Mouse (Mus musculus): ENCODE data around the gene Mmp15. TPM values are rescaled to one million over a fixed set of nuclear protein-coding genes. Genes with fewer than 3 reads are reported as not detected.

Mmp15 gene
- polyA plus RNA-seq, 1 experiment from 2014 or later = 35.2 TPM

- no peak for ATAC-seq (replicated peaks; ENCODE audit: insufficient number of reproducible peaks, insufficient read depth, low FRiP score, low read depth)
- H3K27me3 ChIP-seq = no peaks in the 10 kb centered on the region
- peaks cover 43% of the 10 kb centered on the region for H3K4me1 ChIP-seq (replicated peaks)
- H3K27ac ChIP-seq = no peak overlapping the region
- WGBS = 20% methylated on average over 8 of the region's 8 CpGs
- H3K9ac ChIP-seq = no peak overlapping the region
- H3K9me3 ChIP-seq (replicated peaks) = no peaks in the 10 kb centered on the region
- H3K4me2 ChIP-seq = no peak overlapping the region
- no peak overlapping the region for H3K4me3 ChIP-seq
- H3K36me3 ChIP-seq = peaks cover 37% of the 10 kb centered on the region; the same call in 1 of the 2 replicates
These were observed 5.2 kb upstream of the Mmp15 start for GRCm38 (mm10) chr8:95346643-95347545.

- WGBS = 80% methylated on average over 2 of the region's 2 CpGs
- no peaks in the 10 kb centered on the region for H3K9me3 ChIP-seq (replicated peaks)
- no peak for ATAC-seq (replicated peaks; ENCODE audit: insufficient number of reproducible peaks, insufficient read depth, low FRiP score, low read depth)
- 0 out of 2 replicates have a peak overlapping the region, but pooled peaks have one; percentile 4 for H3K4me2 ChIP-seq
- no peak overlapping the region for H3K9ac ChIP-seq
- H3K27ac ChIP-seq = peak overlapping the region; percentile 64
- H3K4me1 ChIP-seq (replicated peaks) = peaks cover 39% of the 10 kb centered on the region
- H3K27me3 ChIP-seq = no peaks in the 10 kb centered on the region
- no peak overlapping the region for H3K4me3 ChIP-seq
- peaks cover 26% of the 10 kb centered on the region; the same call in 1 of the 2 replicates for H3K36me3 ChIP-seq
These were observed 3.7 kb upstream of the Mmp15 start for GRCm38 (mm10) chr8:95348356-95348755.

- Histone ChIP-seq H3K36me3 (peaks cover 19% of the 10 kb centered on the region; the same call in 1 of the 2 replicates), H3K9ac (peak overlapping the region; percentile 18), H3K4me1 (replicated peaks) (peaks cover 45% of the 10 kb centered on the region), H3K9me3 (replicated peaks) (no peaks in the 10 kb centered on the region), H3K27me3 (no peaks in the 10 kb centered on the region), H3K27ac (peak overlapping the region; percentile 64), H3K4me3 (peak overlapping the region; percentile 23; the same call in 1 of the 2 replicates), H3K4me2 (peak overlapping the region; percentile 39)
- 27% methylated on average over 19 of the region's 19 CpGs for WGBS
- ATAC-seq (replicated peaks; ENCODE audit: insufficient number of reproducible peaks, insufficient read depth, low FRiP score, low read depth) = no peak
These were observed 3.0 kb upstream of the Mmp15 start for GRCm38 (mm10) chr8:95348811-95349630.

GRCm38 (mm10) chr8:95351461-95351860, 607 bp upstream of the Mmp15 start:
- 4% methylated on average over 15 of the region's 15 CpGs for WGBS
- H3K9ac ChIP-seq = peak overlapping the region; percentile 97
- H3K4me3 ChIP-seq = peak overlapping the region; percentile 90
- H3K27me3 ChIP-seq = no peaks in the 10 kb centered on the region
- peak overlapping the region; percentile 89 for H3K4me2 ChIP-seq
- peak overlapping the region; percentile 97 for H3K27ac ChIP-seq
- ATAC-seq (replicated peaks; ENCODE audit: insufficient number of reproducible peaks, insufficient read depth, low FRiP score, low read depth) = peak; percentile 43; the same call in 1 of the 2 replicates
- no peaks in the 10 kb centered on the region for H3K36me3 ChIP-seq
- H3K4me1 ChIP-seq (replicated peaks) = peaks cover 70% of the 10 kb centered on the region
- H3K9me3 ChIP-seq (replicated peaks) = no peaks in the 10 kb centered on the region

- peak; percentile 36 for ATAC-seq (replicated peaks; ENCODE audit: insufficient number of reproducible peaks, insufficient read depth, low FRiP score, low read depth)
- H3K4me3 ChIP-seq = peak overlapping the region; percentile 90
- 2% methylated on average over 62 of the region's 62 CpGs for WGBS
- no peaks in the 10 kb centered on the region for H3K27me3 ChIP-seq
- H3K9ac ChIP-seq = peak overlapping the region; percentile 97
- peak overlapping the region; percentile 89 for H3K4me2 ChIP-seq
- no peaks in the 10 kb centered on the region for H3K9me3 ChIP-seq (replicated peaks)
- H3K36me3 ChIP-seq = no peaks in the 10 kb centered on the region
- H3K27ac ChIP-seq = peak overlapping the region; percentile 97
- peaks cover 77% of the 10 kb centered on the region for H3K4me1 ChIP-seq (replicated peaks)
These were observed 1.1 kb downstream of the Mmp15 start for GRCm38 (mm10) chr8:95352871-95353866.

GRCm38 (mm10) chr8:95354606-95355005, 2.5 kb downstream of the Mmp15 start:
- Histone ChIP-seq H3K4me3 (peak overlapping the region; percentile 90), H3K9ac (peak overlapping the region; percentile 97), H3K27ac (peak overlapping the region; percentile 97), H3K9me3 (replicated peaks) (no peaks in the 10 kb centered on the region), H3K27me3 (no peaks in the 10 kb centered on the region), H3K4me1 (replicated peaks) (peaks cover 77% of the 10 kb centered on the region), H3K36me3 (no peaks in the 10 kb centered on the region), H3K4me2 (peak overlapping the region; percentile 89)
- ATAC-seq (replicated peaks; ENCODE audit: insufficient number of reproducible peaks, insufficient read depth, low FRiP score, low read depth) = no peak
- WGBS = 60% methylated on average over 2 of the region's 2 CpGs

- H3K9ac ChIP-seq = peak overlapping the region; percentile 34; the same call in 1 of the 2 replicates
- no peaks in the 10 kb centered on the region for H3K9me3 ChIP-seq (replicated peaks)
- peak overlapping the region; percentile 51 for H3K4me2 ChIP-seq
- ATAC-seq (replicated peaks; ENCODE audit: insufficient number of reproducible peaks, insufficient read depth, low FRiP score, low read depth) = peak; percentile 40; the same call in 1 of the 2 replicates
- no peaks in the 10 kb centered on the region for H3K27me3 ChIP-seq
- no peaks in the 10 kb centered on the region for H3K36me3 ChIP-seq
- peak overlapping the region; percentile 92 for H3K27ac ChIP-seq
- H3K4me1 ChIP-seq (replicated peaks) = peaks cover 93% of the 10 kb centered on the region
- WGBS = 12% methylated on average over 8 of the region's 8 CpGs
- no peak overlapping the region for H3K4me3 ChIP-seq
These were observed 6.7 kb downstream of the Mmp15 start for GRCm38 (mm10) chr8:95358550-95359411.

- H3K4me2 ChIP-seq = peak overlapping the region; percentile 51
- peak overlapping the region; percentile 50 for H3K9ac ChIP-seq
- H3K36me3 ChIP-seq = no peaks in the 10 kb centered on the region
- 9% methylated on average over 7 of the region's 7 CpGs for WGBS
- peaks cover 85% of the 10 kb centered on the region for H3K4me1 ChIP-seq (replicated peaks)
- no peaks in the 10 kb centered on the region for H3K27me3 ChIP-seq
- peak; percentile 70 for ATAC-seq (replicated peaks; ENCODE audit: insufficient number of reproducible peaks, insufficient read depth, low FRiP score, low read depth)
- H3K27ac ChIP-seq = peak overlapping the region; percentile 92
- no peaks in the 10 kb centered on the region for H3K9me3 ChIP-seq (replicated peaks)
- peak overlapping the region; percentile 4; the same call in 1 of the 2 replicates for H3K4me3 ChIP-seq
These were observed 8.3 kb downstream of the Mmp15 start for GRCm38 (mm10) chr8:95360181-95361015.

GRCm38 (mm10) chr8:95361016-95361341, 8.9 kb downstream of the Mmp15 start:
- H3K27ac ChIP-seq = peak overlapping the region; percentile 92
- peak overlapping the region; percentile 51 for H3K4me2 ChIP-seq
- H3K9me3 ChIP-seq (replicated peaks) = no peaks in the 10 kb centered on the region
- WGBS = 44% methylated on average over 3 of the region's 3 CpGs
- H3K36me3 ChIP-seq = no peaks in the 10 kb centered on the region
- H3K4me1 ChIP-seq (replicated peaks) = peaks cover 83% of the 10 kb centered on the region
- H3K9ac ChIP-seq = peak overlapping the region; percentile 50
- no peak for ATAC-seq (replicated peaks; ENCODE audit: insufficient number of reproducible peaks, insufficient read depth, low FRiP score, low read depth)
- H3K4me3 ChIP-seq = no peak overlapping the region
- H3K27me3 ChIP-seq = no peaks in the 10 kb centered on the region

Measured in heart, embryonic 15.5 days (tissue).